Mouse (Mus musculus) gastrocnemius, adult 8-10 months (tissue): ENCODE measurements around the gene Ccdc120. TPM values are rescaled to one million over a fixed set of nuclear protein-coding genes. Genes with fewer than 3 reads are reported as not detected.
"Not testable (repeated sequence)": the region's sequence is repeated elsewhere in the genome, so short reads cannot be mapped to it uniquely, and the experiment has no call there.

Experiments
- DNase-seq, 2 experiments: peaks; one replicate each; pipeline ENCODE4 v3.0.0; 2022; ENCODE audit warnings: low spot score in 2 of 2
- total RNA-seq, 4 experiments: library from RNA; stranded (reverse); gene quantifications; 2 replicates each; pipeline ENCODE4 v1.2.4; 2022

Ccdc120 gene
- total RNA-seq, 4 experiments from 2014 or later, result 0.34 to 1.1 (median 0.86) TPM; not detected in 1

DNA sequence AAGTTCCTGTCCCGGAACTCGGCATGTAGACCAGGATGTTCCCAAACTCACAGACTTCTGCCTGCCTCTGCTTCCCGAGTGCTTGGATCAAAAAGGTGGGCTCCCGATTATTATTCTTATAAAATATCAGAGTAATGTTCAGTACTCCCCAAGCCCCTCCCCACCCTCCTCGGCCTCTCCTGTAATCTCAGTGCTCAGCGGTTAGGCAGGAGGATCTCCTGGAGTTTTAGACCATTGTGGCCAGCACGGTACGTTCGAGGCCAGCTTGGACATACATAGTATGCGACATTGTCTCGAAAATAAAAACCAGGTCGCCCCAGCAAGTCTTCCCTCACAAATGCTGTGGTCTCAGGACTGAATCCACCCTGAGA lies 37.0 kb downstream of the Ccdc120 start:
- not testable (repeated sequence) for DNase-seq

DNA sequence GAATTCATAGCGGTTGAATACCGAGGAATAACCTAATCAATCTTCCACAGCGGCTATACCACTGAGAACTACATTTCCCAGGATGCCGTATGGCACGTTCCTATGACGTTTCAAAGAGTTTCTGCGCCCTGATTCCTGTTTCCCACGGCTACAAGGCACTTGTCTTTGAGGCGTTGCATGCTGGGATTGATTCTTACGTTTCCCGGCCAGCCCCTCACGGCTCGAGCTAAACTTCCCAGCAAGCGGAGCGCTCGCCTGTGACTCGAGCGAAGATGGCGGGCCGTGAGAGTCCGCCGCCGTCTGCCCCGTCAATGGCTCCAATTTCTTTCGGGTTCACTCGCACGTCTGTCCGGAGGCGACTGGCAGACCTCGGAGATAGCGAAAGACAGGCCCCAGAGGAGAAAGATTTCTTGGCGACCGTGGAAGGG lies 53.7 kb downstream of the Ccdc120 start, which contains the start of gene Gpkow:
Gene Gpkow, plus strand, starts transcription at position 178 of the 428 bp plus-strand sequence.
- peak; percentile 56 to 79 for DNase-seq

- no peak for DNase-seq
Observed at GRCm38 (mm10) chrX:7696520-7696919, 54.2 kb downstream of the Ccdc120 start.

GRCm38 (mm10) chrX:7692862-7693261 lies 57.8 kb downstream of the Ccdc120 start:
- no peak for DNase-seq

DNA sequence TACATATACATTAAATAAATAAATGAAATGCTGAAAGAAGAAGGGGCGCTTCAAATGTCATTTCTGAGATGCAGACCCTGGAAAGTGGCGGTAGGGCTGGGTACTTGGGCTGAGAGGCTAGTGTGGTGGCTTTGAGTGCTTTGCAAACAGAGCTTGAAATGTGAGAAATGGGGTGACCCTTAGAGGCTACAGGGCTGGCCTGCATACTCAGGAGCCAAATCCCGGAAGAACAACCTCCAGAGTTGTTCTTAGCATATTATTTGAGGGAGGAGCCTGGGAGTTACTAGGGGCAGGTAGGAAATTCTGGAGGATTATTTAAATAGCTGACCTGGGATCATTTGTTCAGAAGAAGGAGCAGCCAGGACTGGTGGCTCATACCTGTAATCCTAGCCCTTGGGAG lies 60.2 kb downstream of the Ccdc120 start:
- no peak for DNase-seq

- no peak for DNase-seq
Observed at GRCm38 (mm10) chrX:7688321-7688720, 62.4 kb downstream of the Ccdc120 start.

Other genes starting within 250 kb of the Ccdc120 start
- gene Foxp3, start 177.3 kb downstream of the Ccdc120 start, total RNA-seq, result under 1 TPM in 2 of 4 experiments, not detected in 2; 0.19 to 0.59 TPM
- 1 to 10 TPM; 2.4 to 4.7 (median 4.3) TPM for gene Ppp1r3f, start 176.6 kb downstream of the Ccdc120 start, total RNA-seq
- 10 to 100 TPM; 10.1 to 13.8 (median 11.6) TPM for gene Ccdc22, start 145.4 kb downstream of the Ccdc120 start, total RNA-seq
- not detected for gene Cacna1f, start 143.8 kb downstream of the Ccdc120 start, total RNA-seq
- 1 to 10 TPM in 3 of 4 experiments, under 1 TPM in 1; 0.73 to 4.3 (median 2.2) TPM for gene Syp, start 112.4 kb downstream of the Ccdc120 start, total RNA-seq
- 10 to 100 TPM; 13.4 to 22.6 (median 17.0) TPM for gene Prickle3, start 93.6 kb downstream of the Ccdc120 start, total RNA-seq
- gene Plp2, start 79.5 kb downstream of the Ccdc120 start, total RNA-seq, result 10 to 100 TPM; 29.6 to 34.3 (median 33.3) TPM
- gene Magix, start 69.7 kb downstream of the Ccdc120 start, total RNA-seq, result 10 to 100 TPM; 21.4 to 25.1 (median 22.7) TPM
- gene Gpkow, start 53.8 kb downstream of the Ccdc120 start, total RNA-seq, result 10 to 100 TPM; 12.4 to 13.2 (median 12.7) TPM
- 10 to 100 TPM; 34.5 to 41.8 (median 37.8) TPM for gene Wdr45, start 36.6 kb downstream of the Ccdc120 start, total RNA-seq
- gene Gm45208, start 28.7 kb downstream of the Ccdc120 start, total RNA-seq, result under 1 TPM in 1 of 4 experiments, not detected in 3; 0.83 TPM
- gene Praf2, start 22.5 kb downstream of the Ccdc120 start, total RNA-seq, result 1 to 10 TPM; 3.6 to 4.6 (median 3.7) TPM
- 1 to 10 TPM; 6.0 to 8.1 (median 7.6) TPM for gene Tfe3, start 11.7 kb upstream of the Ccdc120 start, total RNA-seq
- 10 to 100 TPM; 15.5 to 19.4 (median 16.1) TPM for gene Gripap1, start 38.9 kb upstream of the Ccdc120 start, total RNA-seq
- under 1 TPM; 0.05 to 0.16 (median 0.12) TPM for gene Kcnd1, start 71.4 kb upstream of the Ccdc120 start, total RNA-seq
- gene Otud5, start 90.5 kb upstream of the Ccdc120 start, total RNA-seq, result 10 to 100 TPM; 13.8 to 17.8 (median 15.6) TPM
- gene Pim2, start 127.4 kb upstream of the Ccdc120 start, total RNA-seq, result 1 to 10 TPM; 1.1 to 3.3 (median 1.7) TPM
- gene Slc35a2, start 133.1 kb upstream of the Ccdc120 start, total RNA-seq, result 10 to 100 TPM in 2 of 4 experiments, 1 to 10 TPM in 2; 8.5 to 11.3 (median 10.2) TPM
- gene Pqbp1, start 148.4 kb upstream of the Ccdc120 start, total RNA-seq, result 10 to 100 TPM; 17.3 to 20.6 (median 19.3) TPM
- 10 to 100 TPM; 47.8 to 58.6 (median 53.9) TPM for gene Timm17b, start 148.5 kb upstream of the Ccdc120 start, total RNA-seq
- not detected for gene Gm10491, start 156.9 kb upstream of the Ccdc120 start, total RNA-seq
- 1 to 10 TPM in 1 of 4 experiments, under 1 TPM in 1, not detected in 2; 0.87 to 1.5 TPM for gene Gm10490, start 158.6 kb upstream of the Ccdc120 start, total RNA-seq
- not detected for gene Pcsk1n, start 168.9 kb upstream of the Ccdc120 start, total RNA-seq
- gene Eras, start 177.7 kb upstream of the Ccdc120 start, total RNA-seq, result not detected
- gene Hdac6, start 197.0 kb upstream of the Ccdc120 start, total RNA-seq, result 1 to 10 TPM; 3.8 to 6.2 (median 4.2) TPM
- under 1 TPM in 1 of 4 experiments, not detected in 3; 0.13 TPM for gene Gata1, start 227.2 kb upstream of the Ccdc120 start, total RNA-seq